Mouse (Mus musculus) neural tube, embryonic 10.5 days (tissue): ENCODE measurements around the gene Prdm16.

Experiments used
- DNase-seq: peaks from one replicate; pipeline ENCODE4 v3.0.0-alpha.2; 2017; ENCODE audit warnings: low spot score; ENCODE audit errors: extremely low spot score

Prdm16 gene

DNA sequence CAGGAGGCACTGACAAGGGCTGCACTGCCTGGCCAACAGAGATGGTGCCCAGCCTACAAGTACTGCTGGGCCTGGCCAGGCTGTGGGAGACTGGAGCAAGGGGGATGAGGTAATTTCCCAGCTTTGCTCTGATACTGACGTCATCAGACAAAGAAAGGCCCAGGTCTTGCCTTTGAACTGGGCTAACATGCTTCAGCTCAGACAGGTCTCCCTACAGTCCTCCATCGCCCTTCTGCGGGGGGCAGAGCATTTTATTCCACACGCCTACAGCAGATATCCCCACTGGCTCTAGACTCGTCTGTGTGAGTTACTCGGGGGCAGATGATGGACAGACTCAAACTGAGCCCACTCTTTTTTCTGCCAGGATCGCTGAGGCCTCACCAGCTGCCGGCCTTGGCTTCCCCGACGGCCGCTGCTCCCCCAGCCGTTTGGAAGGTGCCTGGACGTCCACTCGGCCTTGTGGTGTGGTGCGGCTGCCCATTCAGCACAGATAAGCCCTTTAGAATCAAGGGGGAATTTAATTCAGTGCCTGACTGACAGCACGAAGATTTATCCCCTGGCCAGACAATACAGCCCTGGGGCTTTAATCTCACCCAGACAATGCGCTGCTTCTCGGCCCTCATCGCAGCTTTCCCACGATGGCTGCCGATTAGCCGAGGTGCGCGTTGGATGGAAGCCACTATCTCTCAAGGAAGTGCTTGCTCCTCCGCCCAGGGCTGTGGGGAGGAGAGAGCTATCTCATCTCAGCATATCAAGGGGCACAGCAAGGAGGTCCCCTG, 32.8 kb downstream of the Prdm16 start:
- peak; percentile 59 for DNase-seq

DNA sequence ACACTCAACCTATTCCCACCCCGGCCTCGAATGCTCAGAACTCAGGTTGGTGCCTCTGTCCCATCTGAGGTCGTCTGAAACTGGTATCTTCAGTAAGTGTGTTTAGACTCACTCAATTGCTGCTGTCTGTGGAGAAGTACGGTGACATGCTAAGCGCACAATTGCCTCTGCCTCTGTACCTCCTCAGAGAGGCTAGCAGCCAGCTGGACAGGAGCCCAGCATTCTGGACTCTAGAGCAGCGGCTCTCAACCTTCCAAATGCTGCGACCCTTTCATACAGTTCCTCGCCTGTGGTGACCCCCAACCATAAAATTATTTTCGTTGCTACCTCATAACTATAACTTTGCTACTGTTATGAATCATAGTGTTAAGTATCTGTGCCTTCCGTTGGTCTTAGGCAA, 34.3 kb downstream of the Prdm16 start:
- DNase-seq, result no peak

DNA sequence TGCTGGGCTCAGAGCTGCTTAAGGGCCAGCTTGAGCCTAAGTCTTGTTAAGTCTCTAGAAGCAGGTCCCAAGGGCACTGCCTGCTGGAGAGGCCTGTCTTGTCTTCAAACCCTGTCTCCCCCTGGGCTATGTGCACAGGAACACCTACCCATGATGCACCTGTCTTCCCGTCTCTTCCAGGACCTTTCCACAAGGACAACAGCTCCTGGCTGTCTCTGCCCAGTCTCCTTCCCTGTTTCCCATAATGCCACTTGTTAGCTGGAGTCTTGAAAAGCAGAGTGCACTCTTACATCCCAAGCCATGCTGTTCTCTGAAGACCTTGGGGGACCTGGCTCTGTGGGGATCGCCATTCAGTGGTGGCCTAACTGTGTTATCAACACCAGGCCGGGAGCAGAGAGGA, 35.7 kb downstream of the Prdm16 start:
- no peak for DNase-seq

DNA sequence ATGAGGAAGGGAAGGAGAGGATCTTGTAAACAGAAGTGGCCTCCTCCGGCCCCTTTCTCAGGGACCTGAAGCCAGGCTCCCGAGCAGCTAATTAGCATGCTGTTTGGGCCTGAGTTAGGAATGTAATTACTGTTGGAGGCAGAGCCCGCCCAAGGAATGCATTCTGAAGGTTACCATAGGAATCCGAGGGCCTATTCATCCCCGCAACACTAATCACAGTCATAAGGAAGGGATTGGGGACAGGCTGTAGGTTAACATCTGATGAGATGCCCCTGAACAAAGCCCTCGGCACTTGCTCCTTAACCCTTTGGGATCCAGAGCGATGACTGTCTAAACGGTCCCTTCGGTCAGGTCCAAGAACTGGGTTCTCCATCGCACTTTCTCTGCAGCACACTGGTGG, 36.7 kb downstream of the Prdm16 start:
- DNase-seq, result peak; percentile 52

DNA sequence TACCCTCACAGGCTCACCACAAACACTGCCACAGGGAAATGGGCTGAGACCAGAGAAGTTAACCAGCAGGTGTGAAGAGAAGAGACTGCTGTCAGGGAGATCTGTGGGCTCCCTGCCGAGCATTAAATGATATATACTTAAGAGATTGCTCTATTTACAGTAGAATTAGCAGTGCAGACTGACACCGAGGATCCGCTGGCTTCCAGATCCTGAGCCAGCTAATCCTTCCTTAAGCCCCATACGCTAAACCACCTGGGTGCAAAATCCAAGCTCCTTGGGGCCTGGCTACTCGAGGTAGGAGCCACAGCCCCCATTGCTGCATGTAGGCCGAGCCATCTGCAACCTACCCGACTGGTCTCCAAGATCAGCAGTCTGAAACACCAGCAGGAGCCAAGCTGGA, 38.3 kb downstream of the Prdm16 start:
- no peak for DNase-seq

DNA sequence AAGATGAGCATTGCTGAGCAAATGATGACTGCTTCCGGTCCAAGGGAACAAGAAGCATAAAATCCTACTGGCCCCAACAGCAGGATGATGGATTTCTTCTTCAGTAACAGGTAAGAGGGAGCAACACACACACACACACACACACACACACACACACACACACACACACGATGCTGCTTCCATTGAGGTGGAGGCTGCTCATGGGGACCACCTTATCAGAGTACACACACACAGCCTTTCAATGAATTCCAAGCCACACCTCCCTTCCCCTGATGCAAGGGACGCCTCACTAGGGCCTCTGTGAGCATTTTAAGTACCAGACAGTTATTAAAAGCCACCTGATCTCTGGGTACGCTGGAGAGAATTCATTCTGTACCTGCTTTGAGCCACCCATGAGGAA, 39.9 kb downstream of the Prdm16 start:
- no peak for DNase-seq

DNA sequence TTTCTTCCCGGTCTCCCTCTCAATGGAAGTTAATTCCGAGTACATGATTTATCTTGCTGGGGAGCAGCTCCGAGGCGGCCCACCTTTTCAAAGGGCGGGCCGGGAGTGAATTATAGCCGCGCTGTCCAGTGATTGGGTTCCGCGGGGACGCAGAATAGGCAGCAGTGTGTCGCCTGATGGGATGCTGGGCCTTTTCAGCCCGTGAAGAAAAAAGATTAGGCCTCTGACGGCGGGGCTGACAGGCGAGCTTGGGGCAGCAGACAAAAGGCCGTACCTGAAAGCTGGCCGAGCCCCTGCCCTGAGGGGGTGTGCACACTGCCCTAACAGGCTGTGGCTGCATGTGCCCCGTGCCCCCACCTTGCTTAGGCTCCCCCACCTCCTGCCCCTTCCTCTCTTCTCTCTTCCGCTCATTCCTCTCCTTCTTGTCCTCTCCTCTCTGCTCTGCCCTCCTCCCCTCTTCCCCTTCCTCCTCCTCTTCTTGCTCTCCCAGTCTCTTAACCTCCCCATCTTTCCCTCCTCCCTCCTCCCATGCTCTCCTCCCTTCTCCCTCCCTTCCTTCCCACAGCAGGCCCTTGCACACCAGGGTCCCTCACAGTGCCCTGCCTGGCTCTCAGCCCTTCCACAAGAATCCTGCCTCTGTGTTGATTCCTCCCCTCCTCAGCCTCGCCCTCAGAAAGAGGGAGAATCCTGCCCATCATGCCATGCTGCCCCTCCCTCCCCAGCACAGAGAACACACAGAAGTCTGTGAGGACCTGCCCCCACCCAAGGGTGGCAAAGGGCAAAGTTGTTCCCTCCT, 41.7 kb downstream of the Prdm16 start:
- no peak for DNase-seq

DNA sequence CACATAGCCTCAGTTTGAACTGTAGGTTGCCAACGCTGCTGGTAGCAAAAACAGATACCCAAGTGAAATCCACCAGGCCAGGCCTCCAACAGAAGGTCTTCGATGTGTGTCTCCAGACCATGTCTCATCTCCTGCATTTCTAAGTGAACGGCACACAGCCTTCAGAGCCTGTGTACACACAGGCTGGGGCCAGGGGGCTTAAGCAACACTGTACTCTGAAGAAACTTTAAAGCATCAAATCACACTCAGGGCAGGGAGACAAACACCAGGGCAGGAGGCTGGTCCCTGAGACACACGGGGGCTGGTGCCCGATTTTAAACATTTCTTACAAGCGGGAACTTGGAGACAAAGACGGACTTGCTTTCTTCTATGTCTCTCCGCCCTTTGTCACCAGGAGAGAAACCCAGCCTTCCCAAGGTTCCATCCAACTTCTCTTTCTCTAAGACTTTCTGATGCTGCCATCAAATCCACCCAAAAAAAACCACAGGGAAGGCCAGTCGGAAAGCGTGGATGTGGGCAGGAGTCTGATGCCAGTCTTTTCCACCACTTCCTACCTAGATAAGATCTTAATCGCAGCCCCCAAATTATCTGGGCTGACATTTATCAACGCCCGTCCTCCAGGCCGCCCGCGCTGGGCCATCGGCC, 42.4 kb downstream of the Prdm16 start:
- DNase-seq, result peak; percentile 76

DNA sequence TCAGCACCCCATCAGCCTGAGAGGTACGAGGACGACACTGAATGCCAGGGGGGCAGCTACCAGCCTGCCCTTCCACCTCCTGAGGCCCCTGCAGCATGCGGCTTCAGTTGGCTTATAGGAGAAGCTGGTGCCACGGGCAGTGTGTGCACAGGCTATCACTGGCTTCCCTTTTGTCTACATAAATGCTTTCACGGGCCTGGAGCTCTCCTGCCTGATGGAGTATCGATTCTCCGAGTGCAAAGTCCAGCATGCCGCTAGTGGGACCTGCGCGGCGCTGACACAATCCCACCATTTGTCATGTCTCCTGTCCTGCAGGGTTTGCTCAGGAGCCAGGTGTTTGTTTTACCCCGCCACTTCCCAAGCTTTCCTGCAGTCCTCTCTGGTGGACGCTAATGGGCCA, 44.1 kb downstream of the Prdm16 start:
- DNase-seq, result no peak

DNA sequence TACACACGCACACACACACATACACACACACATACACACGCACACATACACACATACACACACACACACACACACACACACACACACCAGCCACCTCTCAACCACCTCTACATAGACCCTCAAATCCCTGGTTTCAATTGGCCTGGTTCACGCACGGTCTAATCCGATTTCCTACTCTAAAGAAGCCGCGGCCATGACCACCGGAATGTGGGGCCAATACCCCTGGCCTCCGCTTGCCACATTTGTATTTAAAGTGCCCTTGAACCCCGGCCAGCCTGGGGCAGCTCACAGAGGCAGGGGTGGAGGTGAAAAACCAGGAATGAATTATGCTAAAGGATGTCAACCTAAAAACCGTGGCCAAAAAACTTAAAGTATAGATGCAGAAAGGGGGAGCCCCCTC, 45.8 kb downstream of the Prdm16 start:
- no peak for DNase-seq

DNA sequence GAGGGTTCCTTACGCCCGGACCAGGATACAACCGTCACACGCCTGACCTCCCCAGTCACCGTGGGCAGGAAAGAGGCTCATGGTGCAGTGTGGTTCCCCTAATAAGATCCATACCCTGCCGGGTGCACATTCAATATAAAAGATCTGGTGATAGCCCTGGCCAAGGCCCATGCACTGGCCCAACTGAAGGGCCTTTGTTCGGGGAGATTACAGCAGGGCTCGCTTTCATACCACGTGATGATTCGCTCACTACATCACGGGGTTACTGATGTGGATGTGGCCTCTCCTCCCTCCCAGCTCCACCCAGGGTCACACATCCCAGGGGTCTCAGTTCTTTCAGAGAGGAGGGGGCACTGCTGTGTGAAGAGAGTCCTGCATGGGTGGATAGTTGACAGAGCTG, 50.3 kb downstream of the Prdm16 start:
- no peak for DNase-seq

DNA sequence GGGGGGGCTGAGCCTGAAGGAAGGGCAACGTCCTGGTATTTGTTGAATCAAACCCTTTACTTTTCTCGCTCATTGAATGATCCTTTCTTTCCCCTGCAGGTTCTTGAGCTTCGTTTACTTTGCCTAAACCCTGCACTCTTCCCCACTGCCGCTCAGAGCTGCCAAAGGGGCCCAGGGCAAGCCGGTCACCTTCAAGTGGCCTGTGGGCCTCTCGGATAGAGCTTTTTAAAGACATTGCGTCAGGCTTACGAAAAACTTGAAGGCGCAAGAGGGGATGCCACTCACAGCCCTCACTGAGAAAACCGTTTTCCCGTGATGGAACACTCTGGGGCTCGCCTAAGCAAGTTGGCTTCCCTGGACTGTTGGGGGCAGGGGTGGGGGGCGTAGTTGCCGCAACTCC, 50.9 kb downstream of the Prdm16 start:
- no peak for DNase-seq

DNA sequence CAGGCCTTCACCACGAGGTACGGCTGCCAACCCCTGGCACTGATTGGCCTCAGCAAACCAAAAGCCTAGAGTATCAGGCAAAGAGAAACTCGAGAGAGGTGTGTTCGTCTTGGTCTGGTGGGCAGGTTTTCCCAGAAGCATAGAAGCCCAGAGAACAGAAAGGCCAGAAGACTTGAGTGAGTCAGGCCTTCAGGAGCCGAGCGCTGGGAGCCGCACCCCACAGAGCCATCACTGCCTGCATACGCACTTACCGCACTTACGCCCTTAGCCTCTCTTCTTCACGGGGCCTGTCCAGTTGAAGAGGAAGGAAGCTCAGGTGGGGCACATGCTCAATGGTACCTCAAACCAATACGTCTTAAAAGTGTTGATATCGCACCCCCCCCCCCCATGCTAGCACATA, 53.0 kb downstream of the Prdm16 start:
- no peak for DNase-seq

DNA sequence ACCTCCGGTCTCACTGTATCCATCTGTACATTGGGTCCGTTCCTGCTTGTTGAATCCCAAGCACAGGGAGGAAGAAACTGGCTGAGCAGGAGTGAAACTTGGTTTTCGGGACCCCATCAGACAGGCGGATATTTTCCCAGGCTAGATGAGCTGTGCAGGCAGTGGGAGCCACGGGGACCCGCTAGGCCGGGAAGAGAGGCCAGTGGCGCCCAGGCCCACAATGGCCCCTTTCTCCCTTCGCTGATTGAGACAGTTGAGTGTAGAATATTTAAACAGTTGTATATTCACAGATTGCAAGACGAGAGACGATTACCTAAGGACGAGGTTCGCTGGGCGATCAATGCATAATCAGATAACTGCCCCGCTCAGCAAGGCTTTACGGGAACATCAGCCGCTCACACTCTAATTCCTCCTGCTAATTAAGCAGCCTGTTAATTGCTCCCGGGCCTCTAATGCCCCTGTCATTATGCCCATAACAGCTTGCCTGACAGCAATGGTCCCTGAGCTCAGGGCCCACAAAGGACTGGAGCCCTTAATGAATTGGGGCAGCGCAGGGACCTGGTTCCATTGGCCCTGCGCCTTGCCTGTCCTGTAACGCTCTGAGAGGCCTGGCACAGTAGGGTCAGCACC, 54.0 kb downstream of the Prdm16 start:
- DNase-seq, result no peak

DNA sequence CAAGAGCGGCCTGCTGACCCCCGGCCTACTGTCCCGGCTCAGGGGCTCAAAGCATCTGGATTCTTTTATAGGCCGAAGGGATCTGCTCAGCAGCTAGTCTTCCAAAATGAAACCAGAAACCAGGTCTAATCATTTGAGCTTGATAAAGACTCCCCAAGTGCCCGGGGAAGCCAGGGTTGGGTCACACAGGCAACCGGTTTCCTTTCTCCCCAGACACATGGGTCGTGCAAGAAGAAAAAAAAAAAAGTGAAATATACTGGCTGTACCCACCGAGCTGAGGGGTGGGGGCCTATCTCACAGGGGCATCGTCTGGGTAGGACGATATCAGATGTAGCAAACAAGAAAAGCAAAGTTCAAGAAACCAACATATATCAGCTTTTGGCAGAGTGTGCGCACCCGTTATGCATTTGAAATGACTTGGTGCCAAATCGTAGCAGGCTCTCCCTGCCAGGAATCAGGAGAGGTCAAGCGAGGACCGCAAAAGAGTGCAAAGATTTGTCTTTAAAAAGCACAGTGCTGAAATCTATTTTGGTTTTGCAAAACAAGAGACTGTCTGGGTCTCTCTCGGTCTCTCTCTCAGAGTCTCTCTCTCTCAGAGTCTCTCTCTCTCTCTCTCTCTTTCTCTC, 55.3 kb downstream of the Prdm16 start:
- no peak for DNase-seq

DNA sequence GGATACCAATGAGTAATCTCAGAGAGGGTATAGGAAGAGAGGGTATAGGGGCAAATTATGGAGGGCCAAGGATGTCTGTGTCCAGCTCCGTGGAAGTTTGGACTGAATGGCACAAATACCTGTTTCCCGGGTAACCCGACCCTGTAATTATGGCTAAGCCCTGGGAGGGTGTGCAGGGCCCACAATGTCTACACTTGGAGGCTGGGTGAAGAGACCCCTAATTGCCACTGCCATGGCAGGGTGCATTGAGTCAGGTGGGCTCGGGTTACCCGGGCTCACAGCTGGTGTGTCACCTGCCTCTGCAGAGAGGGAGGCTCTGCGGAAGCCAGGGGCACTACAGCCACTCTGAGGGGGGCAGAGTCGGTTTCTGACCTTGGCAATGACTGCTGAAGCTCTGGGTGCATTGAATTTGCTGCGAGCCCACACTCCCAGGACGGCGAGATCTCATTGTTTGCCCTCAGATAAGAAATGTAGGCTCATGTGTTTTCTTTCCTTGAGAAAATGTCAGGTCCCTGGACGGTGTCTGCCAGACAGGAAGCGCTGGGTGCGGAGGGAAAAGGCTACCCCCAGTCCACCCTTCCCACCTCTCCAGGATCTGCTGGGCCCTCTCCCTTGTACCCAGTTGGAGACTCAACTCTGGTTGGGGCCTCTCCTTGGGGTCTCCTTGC, 62.3 kb downstream of the Prdm16 start:
- no peak for DNase-seq

DNA sequence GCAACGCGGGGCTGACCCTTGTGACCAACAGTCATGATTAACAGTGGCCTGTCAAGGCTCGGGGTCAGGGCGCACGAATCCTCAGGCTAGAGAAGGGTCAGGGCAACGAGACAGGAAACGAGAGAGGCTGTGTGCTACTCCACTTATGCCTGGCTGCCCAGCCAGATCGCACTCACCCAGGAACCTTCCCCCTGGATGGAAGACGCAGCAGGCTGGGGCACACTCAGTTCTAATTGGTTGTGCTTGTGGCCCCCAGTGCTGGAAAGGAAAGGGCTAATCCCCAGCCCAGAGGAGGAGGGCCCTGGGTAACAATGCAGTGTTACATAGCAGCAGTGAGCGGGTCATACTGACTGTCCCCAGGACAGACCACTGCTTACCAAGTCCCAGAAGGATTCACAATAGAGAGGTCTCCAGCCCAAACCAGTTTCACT, 66.2 kb downstream of the Prdm16 start:
- peak; percentile 71 for DNase-seq

DNA sequence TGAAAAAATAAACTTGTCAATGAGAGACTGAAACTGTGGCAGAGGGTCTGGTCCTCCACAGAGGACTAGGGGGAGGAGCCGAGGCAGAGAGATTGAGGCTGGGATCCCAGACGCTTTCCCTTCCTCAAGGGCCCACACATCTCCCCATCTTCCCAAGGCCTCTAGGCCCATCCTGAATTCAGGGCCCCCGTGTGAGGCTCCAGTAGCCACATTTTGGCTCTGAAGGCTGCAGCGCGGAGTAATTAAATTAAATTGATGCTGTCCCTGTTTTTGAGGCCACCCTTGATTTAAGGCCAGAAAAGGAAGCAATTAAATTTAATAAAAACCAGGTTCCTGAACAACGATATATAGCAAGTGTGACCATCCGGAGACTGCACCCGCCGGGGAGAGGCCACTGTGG, 66.8 kb downstream of the Prdm16 start:
- DNase-seq, result no peak

DNA sequence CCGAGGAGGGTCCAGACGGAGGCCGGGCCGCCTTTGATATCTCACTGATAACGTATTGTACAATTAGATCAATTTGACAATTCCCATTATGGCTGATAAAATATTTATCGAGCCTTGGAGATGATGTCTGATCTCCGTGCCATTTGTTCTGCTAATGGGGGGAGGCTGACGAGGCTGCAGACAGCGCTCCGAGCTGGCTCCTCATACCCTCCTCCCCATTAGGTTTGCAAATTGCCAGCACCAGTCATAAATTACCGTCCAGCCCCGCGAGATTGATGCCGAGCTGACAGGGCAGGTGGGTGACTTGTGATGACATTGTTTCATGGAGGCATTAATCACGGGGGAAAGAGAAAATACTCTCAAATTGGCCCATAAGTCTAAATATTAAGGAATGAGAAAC, 67.9 kb downstream of the Prdm16 start:
- no peak for DNase-seq

DNA sequence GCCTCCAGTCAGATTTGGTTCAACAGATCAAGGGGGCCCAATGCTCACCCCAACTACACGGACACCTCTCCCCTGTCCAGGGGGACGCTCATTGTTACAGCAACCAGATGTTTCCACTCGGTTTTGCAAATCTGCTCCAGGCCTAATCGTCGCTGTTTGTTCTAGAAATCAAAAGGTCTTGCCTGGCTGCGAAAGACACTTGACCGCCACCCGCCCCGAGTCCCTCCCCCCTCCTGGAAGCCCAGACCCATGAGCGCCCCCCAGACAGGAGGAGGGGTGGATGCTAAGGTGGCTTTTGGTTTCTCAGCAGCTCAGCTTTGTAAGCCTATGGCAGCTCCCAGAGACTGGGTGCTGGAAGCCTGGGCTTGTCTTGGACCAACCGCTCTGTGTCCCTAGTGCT, 68.7 kb downstream of the Prdm16 start:
- DNase-seq, result peak; percentile 29

DNA sequence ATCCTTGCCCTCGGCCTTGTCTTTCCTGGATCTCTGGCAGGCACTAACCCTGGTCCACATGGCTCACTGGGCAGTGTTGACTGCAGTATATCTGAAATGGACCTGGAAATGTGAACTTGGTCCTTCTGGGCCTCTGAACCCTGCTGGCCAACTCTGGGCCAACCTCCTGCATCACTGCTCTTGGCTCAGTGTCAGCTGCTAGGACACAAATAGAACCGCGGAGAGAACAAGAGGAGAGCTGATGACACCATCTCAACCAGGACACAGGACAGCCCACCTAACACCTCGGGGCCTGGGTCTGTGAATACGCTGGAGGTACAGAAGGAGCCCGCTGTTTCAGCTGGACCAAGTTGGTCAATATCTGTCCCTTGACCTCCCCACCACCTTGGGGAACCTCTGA, 73.5 kb downstream of the Prdm16 start:
- DNase-seq, result no peak
